28 mouse cellular contexts compared by ENCODE assay signal in genomic region chr4:31566158-31566557, GRCm38 (mm10).
DNase-seq lines count a peak whose midpoint lies in the region; ATAC-seq lines count a peak whose summit lies in the region.
"Had no signal": no experiment of that assay in that cellular context is flagged by ENCODE, and none has a peak within 500 bp of the region (broad histone marks: within the 10 kb centered on the region; RNA-seq: fewer than 3 reads in every experiment).

No protein-coding gene starts in this region.

- no peak overlapping the region for H3K27ac ChIP-seq in heart, embryonic 11.5 days (ENCODE audit: low read depth, low read length)
- no peak overlapping the region for H3K27ac ChIP-seq in midbrain, embryonic 14.5 days (replicated peaks; ENCODE audit: low read depth, low read length)
- H3K27ac ChIP-seq in midbrain, embryonic 15.5 days: no peak overlapping the region
- H3K27ac ChIP-seq: embryonic facial prominence, embryonic 10.5 days; embryonic facial prominence, embryonic 15.5 days; forebrain, embryonic 12.5 days; hindbrain, embryonic 12.5 days; kidney, postnatal 0 days; limb, embryonic 13.5 days; lung, embryonic 15.5 days; stomach, embryonic 15.5 days had no signal

- WGBS in heart, embryonic 11.5 days (ENCODE audit: insufficient replicate concordance): 28% methylated on average over 5 of the region's 5 CpGs
- WGBS in midbrain, embryonic 14.5 days: 43% methylated on average over 5 of the region's 5 CpGs
- WGBS in midbrain, embryonic 15.5 days: 42% methylated on average over 5 of the region's 5 CpGs

- no peak overlapping the region for H3K9ac ChIP-seq in heart, embryonic 11.5 days (ENCODE audit: low read depth, low read length)
- H3K9ac ChIP-seq in midbrain, embryonic 14.5 days (replicated peaks; ENCODE audit: low read length): no peak overlapping the region
- no peak overlapping the region for H3K9ac ChIP-seq in midbrain, embryonic 15.5 days
- H3K9ac ChIP-seq: embryonic facial prominence, embryonic 15.5 days; forebrain, embryonic 12.5 days; forebrain, postnatal 0 days; hindbrain, embryonic 12.5 days; limb, embryonic 13.5 days; lung, embryonic 15.5 days; stomach, embryonic 15.5 days had no signal

- no peak overlapping the region for H3K4me3 ChIP-seq in heart, embryonic 11.5 days (ENCODE audit: low read depth, low read length)
- no peak overlapping the region for H3K4me3 ChIP-seq in midbrain, embryonic 14.5 days (replicated peaks; ENCODE audit: low read depth, low read length)
- H3K4me3 ChIP-seq in midbrain, embryonic 15.5 days: no peak overlapping the region
- H3K4me3 ChIP-seq: embryonic facial prominence, embryonic 10.5 days; embryonic facial prominence, embryonic 15.5 days; forebrain, embryonic 12.5 days; hindbrain, embryonic 12.5 days; limb, embryonic 13.5 days; lung, embryonic 15.5 days; stomach, embryonic 15.5 days had no signal

- intact Hi-C loops in heart, postnatal 36 days (cut with DNase I): no loop called here

- no peaks in the 10 kb centered on the region for H3K9me3 ChIP-seq in heart, embryonic 11.5 days (replicated peaks; ENCODE audit: control insufficient read depth, low read length)
- no peaks in the 10 kb centered on the region for H3K9me3 ChIP-seq in midbrain, embryonic 14.5 days (ENCODE audit: control insufficient read depth, low read length)
- no peaks in the 10 kb centered on the region for H3K9me3 ChIP-seq in midbrain, embryonic 15.5 days
- H3K9me3 ChIP-seq: embryonic facial prominence, embryonic 10.5 days; embryonic facial prominence, embryonic 15.5 days; forebrain, embryonic 12.5 days; hindbrain, embryonic 12.5 days; limb, embryonic 13.5 days; lung, embryonic 15.5 days; stomach, embryonic 15.5 days had no signal

- no peaks in the 10 kb centered on the region for H3K4me1 ChIP-seq in heart, embryonic 11.5 days (ENCODE audit: control insufficient read depth, insufficient read depth, low read length)
- H3K4me1 ChIP-seq in midbrain, embryonic 14.5 days (ENCODE audit: control insufficient read depth, insufficient read depth, low read length): peaks cover 3% of the 10 kb centered on the region; the same call in 1 of the 2 replicates
- no peaks in the 10 kb centered on the region for H3K4me1 ChIP-seq in midbrain, embryonic 15.5 days
- H3K4me1 ChIP-seq: embryonic facial prominence, embryonic 15.5 days; hindbrain, embryonic 12.5 days; lung, embryonic 15.5 days; stomach, embryonic 15.5 days had no signal

- no peak overlapping the region for H3K4me2 ChIP-seq in heart, embryonic 11.5 days
- H3K4me2 ChIP-seq in midbrain, embryonic 14.5 days (ENCODE audit: low read length): no peak overlapping the region
- no peak overlapping the region for H3K4me2 ChIP-seq in midbrain, embryonic 15.5 days
- H3K4me2 ChIP-seq: embryonic facial prominence, embryonic 15.5 days; forebrain, embryonic 12.5 days; hindbrain, embryonic 12.5 days; limb, embryonic 13.5 days; liver, embryonic 11.5 days; lung, embryonic 15.5 days; midbrain, embryonic 11.5 days; stomach, embryonic 15.5 days had no signal

- peak; percentile 3 for DNase-seq in adrenal gland, postnatal 10 days
- no peak for DNase-seq in adrenal gland, postnatal 4 days (ENCODE audit: low spot score in 2 of 2)
- DNase-seq in heart, adult 8-10 months (ENCODE audit: low spot score): peak; percentile 9
- peak; percentile 21 for DNase-seq in midbrain, embryonic 14.5 days
- peak; percentile 4 to 16 for DNase-seq in heart, postnatal 36 days
- DNase-seq: adrenal gland, postnatal 25 days; cerebellum, adult 18-20 months; cerebellum, postnatal 10 days; kidney, adult 8-10 months; layer of hippocampus, adult 9-11 months; right cerebral cortex, postnatal 25 days; thymus, adult 18-20 months; thymus, postnatal 25 days had no signal

- H3K27me3 ChIP-seq in heart, embryonic 11.5 days (ENCODE audit: control insufficient read depth, insufficient read depth, low read length): no peaks in the 10 kb centered on the region
- no peaks in the 10 kb centered on the region for H3K27me3 ChIP-seq in midbrain, embryonic 14.5 days (ENCODE audit: control insufficient read depth, insufficient read depth, low read length)
- no peaks in the 10 kb centered on the region for H3K27me3 ChIP-seq in midbrain, embryonic 15.5 days (replicated peaks)
- H3K27me3 ChIP-seq: embryonic facial prominence, embryonic 15.5 days; hindbrain, embryonic 12.5 days; limb, embryonic 13.5 days; lung, embryonic 15.5 days; stomach, embryonic 15.5 days had no signal

- ATAC-seq in heart, embryonic 11.5 days (replicated peaks; ENCODE audit: insufficient number of reproducible peaks, low FRiP score, low TSS enrichment): no peak
- no peak for ATAC-seq in midbrain, embryonic 14.5 days (ENCODE audit: low FRiP score, low TSS enrichment)
- ATAC-seq in midbrain, embryonic 15.5 days (replicated peaks): no peak
- ATAC-seq: forebrain, postnatal 0 days; intestine, embryonic 16.5 days had no signal

- no peaks in the 10 kb centered on the region for H3K36me3 ChIP-seq in heart, embryonic 11.5 days (ENCODE audit: control insufficient read depth, insufficient read depth, low read length)
- H3K36me3 ChIP-seq in midbrain, embryonic 14.5 days (ENCODE audit: control insufficient read depth, insufficient read depth, low read length): no peaks in the 10 kb centered on the region
- H3K36me3 ChIP-seq in midbrain, embryonic 15.5 days (replicated peaks): no peaks in the 10 kb centered on the region
- H3K36me3 ChIP-seq: embryonic facial prominence, embryonic 10.5 days; embryonic facial prominence, embryonic 15.5 days; forebrain, embryonic 12.5 days; G1E; hindbrain, embryonic 12.5 days; limb, embryonic 13.5 days; lung, embryonic 15.5 days; stomach, embryonic 15.5 days had no signal

Comparison
In these comparisons a context has a peak if more than half of its experiments do, and no peak if none do; other contexts are left out.
1. DNase-seq: peak in adrenal gland, postnatal 10 days (single experiment), heart, adult 8-10 months (single experiment), midbrain, embryonic 14.5 days (single experiment) and heart, postnatal 36 days (2 of 2); none in adrenal gland, postnatal 4 days (0 of 2).